Comparison of ENCODE assay signal across 18 mouse cellular contexts in the genomic region with DNA sequence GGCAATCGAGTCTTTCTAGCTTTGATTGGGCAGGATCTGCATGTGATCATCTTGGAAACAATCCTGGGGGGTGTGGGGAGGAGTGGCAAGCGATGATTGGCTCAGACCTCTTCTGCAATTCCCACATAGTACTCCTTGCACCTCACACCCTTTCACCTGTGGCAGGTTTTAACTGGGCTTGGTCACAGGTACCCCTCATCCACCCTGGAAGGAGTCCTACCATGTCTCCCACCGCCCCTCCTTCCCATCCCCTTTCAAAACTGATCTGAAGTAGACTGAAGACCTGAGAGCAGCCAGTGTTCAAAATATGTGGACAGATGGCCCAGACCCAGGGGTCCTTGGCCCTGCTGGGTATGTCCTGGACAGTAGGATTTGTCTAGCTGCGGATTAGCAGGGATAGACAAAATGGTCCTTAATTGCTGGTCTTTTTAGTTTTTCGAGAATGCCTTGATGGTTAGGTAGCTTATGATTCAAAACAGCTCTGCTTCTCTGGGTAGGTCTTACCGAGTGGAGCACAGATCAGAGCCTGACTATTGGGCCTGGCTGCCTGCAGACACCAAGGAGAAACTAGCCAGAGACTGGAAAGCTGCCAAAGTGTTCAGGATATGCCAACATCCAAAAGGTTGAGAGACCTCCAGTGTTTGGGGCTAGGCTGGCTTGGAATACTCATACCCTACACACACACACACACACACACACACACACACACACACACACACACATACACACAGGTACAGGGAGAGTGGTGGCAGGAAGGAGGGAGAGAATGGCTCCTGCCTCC. TPM values are rescaled to one million over a fixed set of nuclear protein-coding genes. Genes with fewer than 3 reads are reported as not detected.
A peak's percentile ranks its signal among the peaks of the same experiment; 100 is the strongest.
DNase-seq lines count a peak whose midpoint lies in the region; ATAC-seq and TF ChIP-seq lines count a peak whose summit lies in the region.
"Had no signal": no experiment of that assay in that cellular context is flagged by ENCODE, and none has a peak within 500 bp of the region (broad histone marks: within the 10 kb centered on the region; RNA-seq: fewer than 3 reads in every experiment).

No protein-coding gene starts in this region.

- no peaks in the 10 kb centered on the region for H3K4me1 ChIP-seq in heart, embryonic 10.5 days
- H3K4me1 ChIP-seq in MEL (ENCODE audit: control insufficient read depth in 1 of 2, insufficient read depth in 2 of 2, low read length in 2 of 2): peaks cover 4 to 33% of the 10 kb centered on the region in 2 experiments
- peaks cover 7% of the 10 kb centered on the region for H3K4me1 ChIP-seq in liver, embryonic 12.5 days
- H3K4me1 ChIP-seq in intestine, embryonic 16.5 days (ENCODE audit: control insufficient read depth, insufficient read depth, low read length): no peaks in the 10 kb centered on the region
- H3K4me1 ChIP-seq: neural tube, embryonic 15.5 days had no signal

- TF ChIP-seq CTCF in MEL (IDR thresholded peaks at IDR 0.05 in 2 of 3, conservative IDR thresholded peaks at IDR 0.05 in 1 of 3; ENCODE audit: control insufficient read depth in 1 of 3, insufficient read depth in 1 of 3, low read depth in 2 of 3, low read length in 3 of 3, poor library complexity in 1 of 3, severe bottlenecking in 1 of 3): no peak

- H3K27me3 ChIP-seq in heart, embryonic 10.5 days (ENCODE audit: insufficient read depth, poor library complexity, severe bottlenecking): no peaks in the 10 kb centered on the region
- H3K27me3 ChIP-seq in MEL (ENCODE audit: control insufficient read depth in 1 of 2, insufficient read depth in 2 of 2, low read length in 2 of 2): no peaks in the 10 kb centered on the region
- H3K27me3 ChIP-seq in liver, embryonic 12.5 days (replicated peaks): no peaks in the 10 kb centered on the region
- no peaks in the 10 kb centered on the region for H3K27me3 ChIP-seq in intestine, embryonic 16.5 days (replicated peaks; ENCODE audit: control insufficient read depth, insufficient read depth, low read length)
- H3K27me3 ChIP-seq: neural tube, embryonic 15.5 days had no signal

- H3K36me3 ChIP-seq in heart, embryonic 10.5 days: no peaks in the 10 kb centered on the region
- peaks cover 0 to 17% of the 10 kb centered on the region in 2 experiments; a peak in 2 of 4 replicates for H3K36me3 ChIP-seq in MEL (ENCODE audit: control insufficient read depth in 1 of 2, insufficient read depth in 2 of 2, low read length in 2 of 2)
- no peaks in the 10 kb centered on the region for H3K36me3 ChIP-seq in liver, embryonic 12.5 days
- no peaks in the 10 kb centered on the region for H3K36me3 ChIP-seq in intestine, embryonic 16.5 days (ENCODE audit: control insufficient read depth, insufficient read depth, low read length)

- no peak overlapping the region for H3K4me3 ChIP-seq in heart, embryonic 10.5 days
- H3K4me3 ChIP-seq in MEL (ENCODE audit: control insufficient read depth in 1 of 2, insufficient read depth in 1 of 2, low read depth in 2 of 2, low read length in 2 of 2): no peak overlapping the region
- H3K4me3 ChIP-seq in liver, embryonic 12.5 days: no peak overlapping the region
- no peak overlapping the region for H3K4me3 ChIP-seq in intestine, embryonic 16.5 days (ENCODE audit: low read length)
- H3K4me3 ChIP-seq: neural tube, embryonic 15.5 days had no signal

- TF ChIP-seq EP300 in MEL (IDR thresholded peaks at IDR 0.05; ENCODE audit: low read depth in 1 of 2, low read length in 2 of 2): no peak

- no peak for TF ChIP-seq POLR2A in MEL (IDR thresholded peaks at IDR 0.05; ENCODE audit: control insufficient read depth in 1 of 2, insufficient read depth in 1 of 2, low read depth in 1 of 2, low read length in 2 of 2, poor library complexity in 1 of 2)

- no peak overlapping the region for H3K4me2 ChIP-seq in liver, embryonic 12.5 days
- H3K4me2 ChIP-seq in intestine, embryonic 16.5 days (ENCODE audit: low read depth, low read length): no peak overlapping the region
- H3K4me2 ChIP-seq: lung, embryonic 14.5 days; neural tube, embryonic 15.5 days had no signal

- peak; percentile 22 for DNase-seq in heart, embryonic 10.5 days (ENCODE audit: low spot score)
- no peak for DNase-seq in heart, postnatal 4 days
- DNase-seq in MEL (ENCODE audit: low read depth, low spot score): peak; percentile 32
- peak; percentile 70 for DNase-seq in cerebellum, adult 11 months
- DNase-seq in cerebellum, postnatal 25 days: peak; percentile 88 to 89
- DNase-seq in lung, postnatal 36 days: no peak
- DNase-seq: adrenal gland, adult 8-10 months; gastrocnemius, postnatal 10 days; heart, postnatal 36 days; kidney, postnatal 25 days; lung, embryonic 14.5 days; right cerebral cortex, adult 18-20 months had no signal

- H3K9me3 ChIP-seq in heart, embryonic 10.5 days: no peaks in the 10 kb centered on the region
- H3K9me3 ChIP-seq in MEL (replicated peaks; ENCODE audit: insufficient read depth, low read length): no peaks in the 10 kb centered on the region
- H3K9me3 ChIP-seq in liver, embryonic 12.5 days (replicated peaks): no peaks in the 10 kb centered on the region
- no peaks in the 10 kb centered on the region for H3K9me3 ChIP-seq in intestine, embryonic 16.5 days (ENCODE audit: control insufficient read depth, low read length)
- H3K9me3 ChIP-seq: neural tube, embryonic 15.5 days had no signal

- no peak for TF ChIP-seq RAD21 in MEL (IDR thresholded peaks at IDR 0.05; ENCODE audit: low read depth, low read length)

- H3K27ac ChIP-seq in heart, embryonic 10.5 days: no peak overlapping the region
- peak overlapping the region; percentile 40 for H3K27ac ChIP-seq in MEL (ENCODE audit: control insufficient read depth, low read depth, low read length)
- H3K27ac ChIP-seq in liver, embryonic 12.5 days: no peak overlapping the region
- no peak overlapping the region for H3K27ac ChIP-seq in intestine, embryonic 16.5 days (ENCODE audit: low read length)
- H3K27ac ChIP-seq: neural tube, embryonic 15.5 days had no signal

- no peak overlapping the region for H3K9ac ChIP-seq in MEL (ENCODE audit: control insufficient read depth, low read depth, low read length, poor library complexity, severe bottlenecking)
- no peak overlapping the region for H3K9ac ChIP-seq in liver, embryonic 12.5 days
- H3K9ac ChIP-seq in intestine, embryonic 16.5 days (ENCODE audit: low read depth, low read length): no peak overlapping the region
- H3K9ac ChIP-seq: lung, embryonic 14.5 days; neural tube, embryonic 15.5 days had no signal

- ATAC-seq in liver, embryonic 12.5 days: no peak
- ATAC-seq in intestine, embryonic 16.5 days: no peak
- ATAC-seq: intestine, postnatal 0 days had no signal

- 66% methylated on average over 6 of the region's 6 CpGs for WGBS in heart, embryonic 10.5 days
- whole genome bisulfite sequencing in liver, embryonic 12.5 days (ENCODE audit: insufficient replicate concordance): 53% methylated on average over 6 of the region's 6 CpGs
- WGBS in intestine, embryonic 16.5 days: 66% methylated on average over 6 of the region's 6 CpGs

- no peaks in the 10 kb centered on the region for H3K79me2 ChIP-seq in MEL (ENCODE audit: control insufficient read depth, insufficient read depth, low read length, poor library complexity)

TF ChIP-seq in MEL, 35 proteins besides CTCF, POLR2A, EP300 and RAD21:
- no peak for TF ChIP-seq ZMIZ1 (IDR thresholded peaks at IDR 0.05; ENCODE audit: low read depth, low read length)
- TF ChIP-seq USF2 (IDR thresholded peaks at IDR 0.05; ENCODE audit: borderline replicate concordance in 1 of 2, insufficient read depth in 1 of 2, low read depth in 1 of 2, low read length in 2 of 2): no peak
- no peak for TF ChIP-seq ETS1 (IDR thresholded peaks at IDR 0.05; ENCODE audit: low read depth, low read length)
- no peak for TF ChIP-seq MYB (IDR thresholded peaks at IDR 0.05; ENCODE audit: low read depth, low read length)
- TF ChIP-seq E2F4 (IDR thresholded peaks at IDR 0.05; ENCODE audit: borderline replicate concordance, low read depth, low read length): no peak
- no peak for TF ChIP-seq UBTF (IDR thresholded peaks at IDR 0.05; ENCODE audit: borderline replicate concordance, insufficient read depth, low read depth, low read length)
- no peak for TF ChIP-seq MAX (IDR thresholded peaks at IDR 0.05; ENCODE audit: low read length)
- TF ChIP-seq SMC3 (IDR thresholded peaks at IDR 0.05; ENCODE audit: low read depth, low read length): no peak
- TF ChIP-seq SIN3A (IDR thresholded peaks at IDR 0.05; ENCODE audit: low read length): no peak
- TF ChIP-seq JUND (IDR thresholded peaks at IDR 0.05; ENCODE audit: low read depth, low read length): no peak
- no peak for TF ChIP-seq USF1 (IDR thresholded peaks at IDR 0.05; ENCODE audit: low read depth, low read length)
- no peak for TF ChIP-seq POLR2AphosphoS2 (IDR thresholded peaks at IDR 0.05; ENCODE audit: low read length)
- no peak for TF ChIP-seq NELFE (IDR thresholded peaks at IDR 0.05; ENCODE audit: low read depth, low read length)

RNA-seq across cellular contexts. Expression of gene Cplx1, which starts 34.1 kb away (rescaled TPM):
- 0.64 and 0.70 TPM in 2 replicates for polyA plus RNA-seq in heart, embryonic 10.5 days (2016; fragmentation: Nextera tagmentation; extraction: Ambion mirVana)
- total RNA-seq in heart, postnatal 4 days (2021): under 1 TPM; 0.59 to 0.60 TPM
- not detected in 2 replicates for total RNA-seq in MEL (2012; rRNA removed)
- not detected for polyA plus RNA-seq in MEL (2012; ENCODE audit: insufficient read depth in 1 of 2, insufficient read length in 2 of 2, low read depth in 1 of 2, low replicate concordance in 2 of 2, missing spikeins in 1 of 2)
- polyA plus RNA-seq in liver, embryonic 12.5 days (2016; fragmentation: Nextera tagmentation; extraction: Ambion mirVana): 0.07 TPM in 1 of 2 replicates, not detected in the other
- polyA plus RNA-seq in intestine, embryonic 16.5 days (2015; fragmentation: Nextera tagmentation; extraction: Ambion mirVana): 2.3 and 2.7 TPM in 2 replicates
- total RNA-seq: liver, adult 2 months had no signal
- polyA plus RNA-seq: liver, adult 2 months; spleen, adult 2 months had no signal

RNA-seq across cellular contexts. Expression of gene Pcgf3, which starts 54.7 kb away (rescaled TPM):
- polyA plus RNA-seq in heart, embryonic 10.5 days (2016; fragmentation: Nextera tagmentation; extraction: Ambion mirVana): 19.9 and 21.3 TPM in 2 replicates
- total RNA-seq in heart, postnatal 4 days (2021): 10 to 100 TPM; 61.1 to 64.9 TPM
- total RNA-seq in MEL (2012; rRNA removed): 7.3 and 7.4 TPM in 2 replicates
- 10 to 100 TPM in 1 of 2 experiments, not detected in 1; 26.4 TPM for polyA plus RNA-seq in MEL (2012; ENCODE audit: insufficient read depth in 1 of 2, insufficient read length in 2 of 2, low read depth in 1 of 2, low replicate concordance in 2 of 2, missing spikeins in 1 of 2)
- 12.6 and 14.8 TPM in 2 replicates for polyA plus RNA-seq in liver, embryonic 12.5 days (2016; fragmentation: Nextera tagmentation; extraction: Ambion mirVana)
- polyA plus RNA-seq in intestine, embryonic 16.5 days (2015; fragmentation: Nextera tagmentation; extraction: Ambion mirVana): 12.7 and 15.5 TPM in 2 replicates

Comparison
In these comparisons a context has a peak if more than half of its experiments do, and no peak if none do; other contexts are left out.
1. DNase-seq: peak in heart, embryonic 10.5 days (single experiment), MEL (single experiment), cerebellum, adult 11 months (single experiment) and cerebellum, postnatal 25 days (2 of 2); none in heart, postnatal 4 days (single experiment) and lung, postnatal 36 days (single experiment).